Mouse (Mus musculus) left cerebral cortex, adult 8-10 months (tissue): ENCODE data around the gene Perm1. TPM values are rescaled to one million over a fixed set of nuclear protein-coding genes. Genes with fewer than 3 reads are reported as not detected.

Experiments used
- DNase-seq, 2 experiments: peaks; one replicate each; pipeline ENCODE4 v3.0.0; 2022; ENCODE audit warnings: low spot score in 2 of 2
- total RNA-seq, 4 experiments: library from RNA; stranded (reverse); gene quantifications; 2 replicates each; pipeline ENCODE4 v1.2.4; 2022

Perm1 gene
- total RNA-seq, 4 experiments from 2014 or later, result 0.34 to 0.59 (median 0.51) TPM

GRCm38 (mm10) chr4:156200623-156201475 is 14.8 kb upstream of the Perm1 start, which contains the start of gene Isg15:
TSS of gene Isg15 (minus strand) at chr4:156200818.
- no peak for DNase-seq

GRCm38 (mm10) chr4:156202462-156202893 is 13.2 kb upstream of the Perm1 start:
- DNase-seq, result no peak

GRCm38 (mm10) chr4:156203001-156203412 is 12.7 kb upstream of the Perm1 start, which contains the start of gene AW011738:
TSS of gene AW011738 (plus strand) at chr4:156203304.
- DNase-seq, result no peak

GRCm38 (mm10) chr4:156203413-156204131 is 12.1 kb upstream of the Perm1 start:
- DNase-seq, result no peak

- DNase-seq, result no peak
Measured at GRCm38 (mm10) chr4:156208872-156209271, 6.8 kb upstream of the Perm1 start.

GRCm38 (mm10) chr4:156209963-156210635 is 5.6 kb upstream of the Perm1 start:
- DNase-seq, result no peak

- no peak for DNase-seq
Measured at GRCm38 (mm10) chr4:156213134-156213533, 2.5 kb upstream of the Perm1 start.

- no peak for DNase-seq
Measured at GRCm38 (mm10) chr4:156216196-156216595, 528 bp downstream of the Perm1 start.

GRCm38 (mm10) chr4:156217022-156217669 is 1.5 kb downstream of the Perm1 start:
- DNase-seq, result no peak

GRCm38 (mm10) chr4:156217838-156218237 is 2.2 kb downstream of the Perm1 start:
- DNase-seq, result no peak

GRCm38 (mm10) chr4:156219936-156220335 is 4.3 kb downstream of the Perm1 start:
- DNase-seq, result no peak

- DNase-seq, result no peak
Measured at GRCm38 (mm10) chr4:156224276-156224675, 8.6 kb downstream of the Perm1 start.

GRCm38 (mm10) chr4:156227752-156228392 is 12.2 kb downstream of the Perm1 start:
- no peak for DNase-seq

GRCm38 (mm10) chr4:156228393-156229024 is 12.8 kb downstream of the Perm1 start:
- no peak for DNase-seq

GRCm38 (mm10) chr4:156234021-156234501 is 18.4 kb downstream of the Perm1 start:
- DNase-seq, result no peak

GRCm38 (mm10) chr4:156234701-156235213 is 19.1 kb downstream of the Perm1 start, which contains the start of gene Plekhn1:
TSS of gene Plekhn1 (minus strand) at chr4:156234857.
- DNase-seq, result peak; percentile 51 to 67

GRCm38 (mm10) chr4:156235360-156235770 is 19.7 kb downstream of the Perm1 start:
- no peak for DNase-seq

GRCm38 (mm10) chr4:156235808-156236533 is 20.3 kb downstream of the Perm1 start, which contains the start of gene Noc2l:
TSS of gene Noc2l (plus strand) at chr4:156236010.
- DNase-seq, result peak; percentile 72 to 85
